ENCODE assay signal across 9 mouse cellular contexts in genomic region chr7:16465160-16465559, GRCm38 (mm10). TPM values are rescaled to one million over a fixed set of nuclear protein-coding genes. Genes with fewer than 3 reads are reported as not detected.
DNase-seq lines count a peak whose midpoint lies in the region; ATAC-seq and TF ChIP-seq lines count a peak whose summit lies in the region.
"Had no signal": no experiment of that assay in that cellular context is flagged by ENCODE, and none has a peak within 500 bp of the region (broad histone marks: within the 10 kb centered on the region; RNA-seq: fewer than 3 reads in every experiment).

No protein-coding gene starts in this region.

- no peaks in the 10 kb centered on the region for H3K9me3 ChIP-seq in heart, postnatal 0 days (replicated peaks; ENCODE audit: control insufficient read depth, low read length)
- H3K9me3 ChIP-seq in lung, embryonic 14.5 days (ENCODE audit: low read depth, low read length) = no peaks in the 10 kb centered on the region

- DNase-seq in CD4-positive, CD25-positive, alpha-beta regulatory T cell, adult 2 months (ENCODE audit: low read depth, low spot score) = peak; percentile 82
- peak; percentile 67 for DNase-seq in adrenal gland, adult 2 months
- DNase-seq in embryo, embryonic 11 days = peak; percentile 65
- peak; percentile 39 for DNase-seq in heart, postnatal 0 days (ENCODE audit: low spot score)
- peak; percentile 85 for DNase-seq in kidney, postnatal 4 days
- peak; percentile 83 for DNase-seq in lung, embryonic 14.5 days
- peak; percentile 86 for DNase-seq in retina, embryonic 14.5 days (ENCODE audit: low spot score)
- peak; percentile 83 for DNase-seq in thymus, postnatal 4 days

- no peak overlapping the region for H3K4me3 ChIP-seq in heart, postnatal 0 days (ENCODE audit: low read depth, low read length)
- no peak overlapping the region for H3K4me3 ChIP-seq in lung, embryonic 14.5 days (ENCODE audit: low read depth, low read length)

- no peak overlapping the region for H3K27ac ChIP-seq in heart, postnatal 0 days (ENCODE audit: low read depth)
- H3K27ac ChIP-seq in lung, embryonic 14.5 days (ENCODE audit: low read depth) = no peak overlapping the region

- 8% methylated on average over 8 of the region's 8 CpGs for WGBS in heart, postnatal 0 days
- WGBS in lung, embryonic 14.5 days = 8% methylated on average over 8 of the region's 8 CpGs

- no peaks in the 10 kb centered on the region for H3K4me1 ChIP-seq in heart, postnatal 0 days (ENCODE audit: control insufficient read depth, insufficient read depth)
- H3K4me1 ChIP-seq in lung, embryonic 14.5 days (ENCODE audit: insufficient read depth) = no peaks in the 10 kb centered on the region

- H3K36me3 ChIP-seq in heart, postnatal 0 days (replicated peaks; ENCODE audit: control insufficient read depth, insufficient read depth, low read length) = no peaks in the 10 kb centered on the region
- H3K36me3 ChIP-seq in lung, embryonic 14.5 days (ENCODE audit: insufficient read depth) = no peaks in the 10 kb centered on the region

- H3K9ac ChIP-seq in heart, postnatal 0 days (replicated peaks; ENCODE audit: low read depth, low read length) = no peak overlapping the region
- H3K9ac ChIP-seq in lung, embryonic 14.5 days = no peak overlapping the region

- peak; percentile 25; the same call in 1 of the 2 replicates for ATAC-seq in heart, postnatal 0 days (ENCODE audit: insufficient read depth, low read depth)
- peak; percentile 45 for ATAC-seq in lung, embryonic 14.5 days (ENCODE audit: insufficient read depth)

- peak; percentile 89 for TF ChIP-seq CTCF in heart, postnatal 0 days (IDR thresholded peaks at IDR 0.05; ENCODE audit: low read depth)
- peak; percentile 94 for TF ChIP-seq CTCF in lung, embryonic 14.5 days (IDR thresholded peaks at IDR 0.05; ENCODE audit: low read depth)

- no peak overlapping the region for H3K4me2 ChIP-seq in heart, postnatal 0 days (ENCODE audit: low read depth, low read length)
- no peak overlapping the region for H3K4me2 ChIP-seq in lung, embryonic 14.5 days

- 0 out of 2 replicates have a peak, but pooled peaks cover 9% of the 10 kb centered on the region for H3K27me3 ChIP-seq in heart, postnatal 0 days (ENCODE audit: control insufficient read depth, insufficient read depth, low read length)
- 0 out of 2 replicates have a peak, but pooled peaks cover 3% of the 10 kb centered on the region for H3K27me3 ChIP-seq in lung, embryonic 14.5 days (ENCODE audit: insufficient read depth, low read length)

- TF ChIP-seq EP300 in heart, postnatal 0 days (IDR thresholded peaks at IDR 0.05; ENCODE audit: low read depth) = no peak

RNA-seq across cellular contexts. Expression of gene Npas1, which starts 12.4 kb away (rescaled TPM):
- not detected for total RNA-seq in adrenal gland, adult 2 months (2021)
- polyA plus RNA-seq in adrenal gland, adult 2 months (2012; rRNA removed) = not detected in 2 replicates
- not detected in 2 replicates for total RNA-seq in heart, postnatal 0 days (2014; rRNA removed; ENCODE audit: low replicate concordance)
- polyA plus RNA-seq in heart, postnatal 0 days (2015; fragmentation: Nextera tagmentation; extraction: Ambion mirVana) = 0.18 and 0.29 TPM in 2 replicates
- polyA plus RNA-seq in lung, embryonic 14.5 days (2014; fragmentation: Nextera tagmentation; extraction: Ambion mirVana) = 0.07 TPM in 1 of 2 replicates, not detected in the other
- total RNA-seq: gastrocnemius, postnatal 4 days had no signal

RNA-seq across cellular contexts. Expression of gene Tmem160, which starts 12.6 kb away (rescaled TPM):
- 10 to 100 TPM; 31.1 to 76.6 TPM for total RNA-seq in adrenal gland, adult 2 months (2021)
- 409 and 528 TPM in 2 replicates for polyA plus RNA-seq in adrenal gland, adult 2 months (2012; rRNA removed)
- 94.2 and 123 TPM in 2 replicates for total RNA-seq in heart, postnatal 0 days (2014; rRNA removed; ENCODE audit: low replicate concordance)
- polyA plus RNA-seq in heart, postnatal 0 days (2015; fragmentation: Nextera tagmentation; extraction: Ambion mirVana) = 153 and 154 TPM in 2 replicates
- 40.4 and 46.1 TPM in 2 replicates for polyA plus RNA-seq in lung, embryonic 14.5 days (2014; fragmentation: Nextera tagmentation; extraction: Ambion mirVana)
